Mouse (Mus musculus) MEL (cell line): ENCODE results near the gene St7l. TPM values are rescaled to one million over a fixed set of nuclear protein-coding genes. Genes with fewer than 3 reads are reported as not detected.

Experiments used
- DNase-seq: peaks from one replicate; pipeline ENCODE4 v3.0.0; 2011; ENCODE audit warnings: low read depth, low spot score
- H3K27ac ChIP-seq: 2 replicates; pipeline ENCODE4 v1.5.1; 2012; ENCODE audit warnings: low read depth, mild to moderate bottlenecking, control low read depth, low read length, moderate library complexity; ENCODE audit not compliant: control insufficient read depth
- H3K27me3 ChIP-seq, 2 experiments: fragments of 150-350 bp in 1 of 2; sonication (generic) in 1 of 2; 2 replicates each; pipeline ENCODE4 v1.6.1; 2012; ENCODE audit warnings: low read length in 2 of 2, mild to moderate bottlenecking in 2 of 2, improper control_type of control experiment in 1 of 2, moderate library complexity in 1 of 2; ENCODE audit not compliant: insufficient read depth in 2 of 2, control insufficient read depth in 1 of 2
- H3K36me3 ChIP-seq, 2 experiments: 2 replicates each; pipeline ENCODE4 v1.6.1; 2012 to 2014; ENCODE audit warnings: low read length in 2 of 2, improper control_type of control experiment in 1 of 2, inconsistent platforms in 1 of 2, mild to moderate bottlenecking in 1 of 2; ENCODE audit not compliant: insufficient read depth in 2 of 2, control insufficient read depth in 1 of 2
- H3K4me1 ChIP-seq, 2 experiments: fragments of 150-350 bp in 1 of 2; sonication (generic) in 1 of 2; 2 replicates each; pipeline ENCODE4 v1.6.1; 2012; ENCODE audit warnings: low read length in 2 of 2, improper control_type of control experiment in 1 of 2, mild to moderate bottlenecking in 1 of 2; ENCODE audit not compliant: insufficient read depth in 2 of 2, control insufficient read depth in 1 of 2
- H3K4me3 ChIP-seq, 2 experiments: fragments of 150-350 bp in 1 of 2; sonication (generic) in 1 of 2; 2 replicates each; pipeline ENCODE4 v1.5.1; 2012; ENCODE audit warnings: low read depth in 2 of 2, low read length in 2 of 2, mild to moderate bottlenecking in 2 of 2, moderate library complexity in 2 of 2, control low read depth in 1 of 2, improper control_type of control experiment in 1 of 2; ENCODE audit not compliant: control insufficient read depth in 1 of 2, insufficient read depth in 1 of 2
- H3K79me2 ChIP-seq: 2 replicates; pipeline ENCODE4 v1.6.1; 2012; ENCODE audit warnings: mild to moderate bottlenecking, low read length, moderate library complexity; ENCODE audit not compliant: control insufficient read depth, poor library complexity, insufficient read depth
- H3K9ac ChIP-seq: 2 replicates; pipeline ENCODE4 v1.6.1; 2012; ENCODE audit warnings: low read depth, mild to moderate bottlenecking, control low read depth, low read length, moderate library complexity; ENCODE audit not compliant: control insufficient read depth, poor library complexity, severe bottlenecking
- H3K9me3 ChIP-seq: fragments of 150-350 bp; sonication (generic); replicated peaks from 2 replicates; pipeline ENCODE4 v1.6.1; 2012; ENCODE audit warnings: mild to moderate bottlenecking, low read length, improper control_type of control experiment, moderate library complexity; ENCODE audit not compliant: insufficient read depth
- BHLHE40 ChIP-seq: IDR thresholded peaks from 2 replicates; pipeline ENCODE4 v1.6.1; 2012; ENCODE audit warnings: low read depth, mild to moderate bottlenecking, inconsistent platforms, low read length, improper control_type of control experiment, borderline replicate concordance
- CHD2 ChIP-seq: IDR thresholded peaks from 2 replicates; pipeline ENCODE4 v1.6.1; 2011; ENCODE audit warnings: low read length, improper control_type of control experiment
- E2F4 ChIP-seq: IDR thresholded peaks from 2 replicates; pipeline ENCODE4 v1.6.1; 2011; ENCODE audit warnings: low read depth, low read length, improper control_type of control experiment, borderline replicate concordance
- ELF1 ChIP-seq: IDR thresholded peaks from 2 replicates; pipeline ENCODE4 v1.6.1; 2014; ENCODE audit warnings: low read depth, mild to moderate bottlenecking, inconsistent platforms, low read length, improper control_type of control experiment, moderate library complexity
- HCFC1 ChIP-seq: IDR thresholded peaks from 2 replicates; pipeline ENCODE4 v1.6.1; 2012; ENCODE audit warnings: low read depth, mild to moderate bottlenecking, inconsistent platforms, low read length, improper control_type of control experiment, moderate library complexity
- JUND ChIP-seq: IDR thresholded peaks from 2 replicates; pipeline ENCODE4 v1.6.1; 2011; ENCODE audit warnings: low read depth, mild to moderate bottlenecking, improper control_type of control experiment, low read length
- KAT2A ChIP-seq: conservative IDR thresholded peaks from 2 replicates; pipeline ENCODE4 v1.6.1; 2012; ENCODE audit warnings: low read depth, low read length, improper control_type of control experiment, inconsistent platforms
- MAX ChIP-seq: IDR thresholded peaks from 2 replicates; pipeline ENCODE4 v1.6.1; 2011; ENCODE audit warnings: low read length, improper control_type of control experiment
- MAZ ChIP-seq: IDR thresholded peaks from 2 replicates; pipeline ENCODE4 v1.6.1; 2012; ENCODE audit warnings: low read depth, mild to moderate bottlenecking, inconsistent platforms, low read length, improper control_type of control experiment
- MXI1 ChIP-seq: IDR thresholded peaks from 2 replicates; pipeline ENCODE4 v1.6.1; 2011; ENCODE audit warnings: mild to moderate bottlenecking, low read depth, low read length, improper control_type of control experiment
- MYB ChIP-seq: IDR thresholded peaks from 2 replicates; pipeline ENCODE4 v1.6.1; 2011; ENCODE audit warnings: mild to moderate bottlenecking, low read depth, low read length, improper control_type of control experiment
- MYC ChIP-seq: IDR thresholded peaks from 2 replicates; pipeline ENCODE4 v1.6.1; 2011; ENCODE audit warnings: low read depth, mild to moderate bottlenecking, low read length, improper control_type of control experiment, moderate library complexity
- NELFE ChIP-seq: IDR thresholded peaks from 2 replicates; pipeline ENCODE4 v1.6.1; 2011; ENCODE audit warnings: low read depth, low read length, improper control_type of control experiment
- POLR2A ChIP-seq, 2 experiments: IDR thresholded peaks; 2 replicates each; pipeline ENCODE4 v1.6.1; 2011 to 2012; ENCODE audit warnings: low read length in 2 of 2, mild to moderate bottlenecking in 2 of 2, control low read depth in 1 of 2, improper control_type of control experiment in 1 of 2, low read depth in 1 of 2, moderate library complexity in 1 of 2; ENCODE audit not compliant: control insufficient read depth in 1 of 2, insufficient read depth in 1 of 2, poor library complexity in 1 of 2
- POLR2AphosphoS5 ChIP-seq: IDR thresholded peaks from 2 replicates; pipeline ENCODE4 v1.6.1; 2012; ENCODE audit warnings: low read depth, borderline replicate concordance, mild to moderate bottlenecking, inconsistent platforms, low read length, moderate library complexity, mixed read lengths
- RAD21 ChIP-seq: IDR thresholded peaks from 2 replicates; pipeline ENCODE4 v1.6.1; 2011; ENCODE audit warnings: mild to moderate bottlenecking, low read depth, low read length, improper control_type of control experiment
- RCOR1 ChIP-seq: IDR thresholded peaks from 2 replicates; pipeline ENCODE4 v1.6.1; 2012; ENCODE audit warnings: low read depth, mild to moderate bottlenecking, inconsistent platforms, low read length, improper control_type of control experiment
- TBP ChIP-seq: IDR thresholded peaks from 2 replicates; pipeline ENCODE4 v1.8.0; 2011; ENCODE audit warnings: low read depth, low read length, improper control_type of control experiment
- UBTF ChIP-seq: IDR thresholded peaks from 2 replicates; pipeline ENCODE4 v1.6.1; 2012; ENCODE audit warnings: low read depth, mild to moderate bottlenecking, inconsistent platforms, low read length, improper control_type of control experiment, moderate library complexity, borderline replicate concordance; ENCODE audit not compliant: insufficient read depth
- ZKSCAN1 ChIP-seq: IDR thresholded peaks from 2 replicates; pipeline ENCODE4 v1.6.1; 2012; ENCODE audit warnings: low read depth, mild to moderate bottlenecking, inconsistent platforms, low read length, improper control_type of control experiment, moderate library complexity
- ZMIZ1 ChIP-seq: IDR thresholded peaks from 2 replicates; pipeline ENCODE4 v1.6.1; 2012; ENCODE audit warnings: low read depth, mild to moderate bottlenecking, inconsistent platforms, low read length, improper control_type of control experiment, moderate library complexity
- ZNF384 ChIP-seq: IDR thresholded peaks from 2 replicates; pipeline ENCODE4 v1.6.1; 2012; ENCODE audit warnings: low read depth, mild to moderate bottlenecking, inconsistent platforms, low read length, improper control_type of control experiment
- polyA plus RNA-seq, 2 experiments: library from polyadenylated mRNA; stranded (reverse) in 1 of 2; unstranded in 1 of 2; fragments of >175 nt in 1 of 2; fragments of >200 nt in 1 of 2; gene quantifications; 2 replicates each; pipeline versions ENCODE4 v1.2.1 to v1.2.4; 2012; ENCODE audit warnings: low replicate concordance in 2 of 2, low read depth in 1 of 2; ENCODE audit not compliant: insufficient read length in 2 of 2, insufficient read depth in 1 of 2, missing spikeins in 1 of 2
- total RNA-seq: library from RNA; depleted of rRNA; stranded (reverse); fragments of 300-350 nt; gene quantifications from 2 replicates; pipeline ENCODE4 v1.2.3, GENCODE M21; 2012

St7l gene
- total and polyA plus RNA-seq, 3 experiments: 8.0 to 8.6 TPM; not detected in 1

DNA sequence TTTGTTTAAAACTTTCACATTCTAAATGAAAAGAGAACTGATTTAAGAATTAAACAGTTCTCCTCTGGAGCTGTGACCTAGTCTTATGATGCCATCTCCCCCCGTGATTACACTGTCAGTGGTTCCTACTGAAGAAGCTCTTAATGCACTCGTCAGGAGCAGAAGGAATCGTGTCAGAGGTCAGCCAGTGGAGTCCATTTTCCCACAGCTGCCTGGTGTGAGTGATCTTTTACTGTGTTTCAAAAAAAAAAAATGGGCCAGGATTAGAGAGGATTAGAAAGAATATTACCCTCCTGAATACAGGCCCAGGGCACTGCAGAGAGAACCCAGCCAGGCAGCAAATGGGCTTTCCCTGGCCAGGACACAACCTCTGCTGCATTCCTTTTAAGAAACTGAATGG, 51.2 kb downstream of the St7l start:
- TF ChIP-seq E2F4 (no peak), POLR2AphosphoS5 (no peak), TBP (no peak), MAX (no peak), CHD2 (no peak), HCFC1 (no peak), UBTF (no peak), MYC (no peak), POLR2A (IDR thresholded peaks at IDR 0.05; ENCODE audit: control insufficient read depth in 1 of 2, insufficient read depth in 1 of 2, low read depth in 1 of 2, low read length in 2 of 2, poor library complexity in 1 of 2) (no peak), JUND (no peak), NELFE (no peak)
- H3K27me3 ChIP-seq: no peaks in the 10 kb centered on the region
- 0 out of 4 replicates have a peak, but pooled peaks cover 0 to 2% of the 10 kb centered on the region in 2 experiments for H3K4me1 ChIP-seq
- H3K9me3 ChIP-seq: no peaks in the 10 kb centered on the region
- no peak for DNase-seq
- H3K79me2 ChIP-seq: no peaks in the 10 kb centered on the region
- H3K27ac ChIP-seq: no peak overlapping the region
- H3K36me3 ChIP-seq: no peaks in the 10 kb centered on the region
- H3K9ac ChIP-seq: no peak overlapping the region
- H3K4me3 ChIP-seq: no peak overlapping the region

DNA sequence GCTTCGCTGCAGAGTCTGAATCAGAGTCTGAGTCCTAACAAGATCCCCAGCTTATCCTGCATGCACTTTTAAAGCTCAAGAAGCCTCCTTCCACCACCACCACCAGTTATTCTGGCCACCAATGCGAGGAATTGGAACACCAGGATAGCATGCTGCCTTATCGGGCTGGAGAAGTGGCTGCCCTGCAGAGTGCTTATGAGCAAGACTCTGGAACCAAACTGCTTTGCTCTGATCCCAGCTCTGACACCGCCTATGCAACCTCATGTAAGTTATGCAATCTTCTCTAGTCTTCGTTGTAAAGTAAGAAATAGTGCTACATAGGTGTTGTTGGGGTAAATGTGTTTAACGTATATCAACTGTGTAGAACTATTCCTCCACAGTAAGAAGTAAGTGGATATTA, 65.6 kb downstream of the St7l start:
- no peak for TF ChIP-seq TBP
- no peak for TF ChIP-seq MXI1
- TF ChIP-seq ZNF384: no peak
- TF ChIP-seq ZMIZ1: no peak
- TF ChIP-seq RCOR1: no peak
- TF ChIP-seq KAT2A: no peak
- TF ChIP-seq HCFC1: no peak
- TF ChIP-seq ELF1: no peak
- no peak for TF ChIP-seq ZKSCAN1
- no peak for TF ChIP-seq MAZ
- TF ChIP-seq RAD21: no peak
- no peak for TF ChIP-seq E2F4
- no peak for TF ChIP-seq MYB
- no peak for TF ChIP-seq UBTF
- no peak for TF ChIP-seq BHLHE40
- no peak for TF ChIP-seq NELFE
- Histone ChIP-seq H3K4me1 (no peaks in the 10 kb centered on the region), H3K4me3 (no peak overlapping the region), H3K36me3 (peaks cover 0 to 2% of the 10 kb centered on the region in 2 experiments; a peak in 1 of 4 replicates), H3K9me3 (no peaks in the 10 kb centered on the region), H3K27me3 (no peaks in the 10 kb centered on the region), H3K27ac (no peak overlapping the region), H3K79me2 (no peaks in the 10 kb centered on the region), H3K9ac (no peak overlapping the region)
- no peak for DNase-seq
